Mouse (Mus musculus) kidney, postnatal 10 days (tissue): Measurements from ENCODE around the gene Prickle2.

Experiments used
- DNase-seq: peaks from one replicate; pipeline ENCODE4 v3.0.0; 2021; ENCODE audit warnings: mixed read lengths

The Prickle2 gene

GRCm38 (mm10) chr6:92509712-92510111 is 196.2 kb downstream of the Prickle2 start:
- no peak for DNase-seq

- no peak for DNase-seq
These were observed 199.7 kb downstream of the Prickle2 start for GRCm38 (mm10) chr6:92506276-92506675.

DNA sequence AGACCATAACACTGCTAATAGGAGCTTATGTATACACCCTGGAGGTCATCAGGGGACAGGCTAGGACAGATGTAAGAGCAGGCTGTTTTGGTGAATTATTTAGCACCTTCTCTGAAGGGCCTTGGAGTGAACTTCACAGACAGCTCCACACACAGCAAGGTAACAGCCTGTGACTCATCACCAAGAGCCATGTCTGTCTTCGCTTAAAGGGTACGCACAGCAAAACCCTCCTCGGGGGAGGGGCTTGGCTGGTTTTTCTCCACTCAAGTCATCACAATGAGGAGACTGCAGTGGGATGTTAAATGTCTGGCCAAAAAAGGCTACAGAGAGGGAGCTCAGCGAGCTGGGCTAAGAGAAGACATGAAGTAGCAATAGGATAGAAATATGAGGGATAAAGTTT is 206.5 kb downstream of the Prickle2 start:
- no peak for DNase-seq

DNA sequence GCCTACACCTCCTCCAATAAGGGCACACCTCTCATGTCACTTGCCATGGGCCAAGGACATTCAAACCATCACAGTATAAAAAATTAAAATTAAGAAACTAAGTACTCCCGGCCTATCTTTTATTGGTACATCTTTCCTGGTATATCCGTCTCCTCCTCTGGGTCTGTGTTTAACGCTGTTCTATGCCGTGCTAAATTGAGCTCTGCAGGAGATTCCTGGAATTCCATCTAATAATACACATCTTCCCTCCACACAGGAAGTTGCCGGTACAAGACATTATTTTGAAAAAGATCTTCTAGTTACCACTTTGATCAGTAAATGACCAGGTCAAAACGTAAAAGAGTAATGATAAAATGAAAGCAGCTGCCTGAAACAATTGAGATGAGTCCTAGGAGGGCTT is 207.4 kb downstream of the Prickle2 start:
- DNase-seq = no peak

GRCm38 (mm10) chr6:92497279-92497678 is 208.7 kb downstream of the Prickle2 start:
- no peak for DNase-seq

DNA sequence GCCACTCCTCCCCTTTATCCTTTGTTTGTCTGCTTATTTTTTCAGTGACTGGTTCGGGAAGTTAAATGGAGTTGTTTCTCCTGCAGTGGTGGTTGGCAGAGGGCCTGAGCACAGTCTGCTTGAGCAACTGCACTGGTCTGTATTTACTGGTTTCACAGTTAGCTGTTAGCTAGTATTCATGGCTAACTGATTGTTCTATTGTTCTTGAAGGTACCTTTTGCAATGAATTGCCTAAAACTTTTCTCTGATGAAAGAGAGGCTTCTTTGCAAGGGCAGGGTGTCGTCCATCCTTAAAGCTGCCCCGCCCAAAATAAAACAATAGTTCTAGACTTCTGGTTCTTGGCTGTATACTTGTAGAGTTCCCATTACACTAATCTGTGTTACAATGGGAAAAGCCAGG is 210.5 kb downstream of the Prickle2 start:
- no peak for DNase-seq

GRCm38 (mm10) chr6:92481690-92481956 is 224.3 kb downstream of the Prickle2 start:
- DNase-seq = no peak

DNA sequence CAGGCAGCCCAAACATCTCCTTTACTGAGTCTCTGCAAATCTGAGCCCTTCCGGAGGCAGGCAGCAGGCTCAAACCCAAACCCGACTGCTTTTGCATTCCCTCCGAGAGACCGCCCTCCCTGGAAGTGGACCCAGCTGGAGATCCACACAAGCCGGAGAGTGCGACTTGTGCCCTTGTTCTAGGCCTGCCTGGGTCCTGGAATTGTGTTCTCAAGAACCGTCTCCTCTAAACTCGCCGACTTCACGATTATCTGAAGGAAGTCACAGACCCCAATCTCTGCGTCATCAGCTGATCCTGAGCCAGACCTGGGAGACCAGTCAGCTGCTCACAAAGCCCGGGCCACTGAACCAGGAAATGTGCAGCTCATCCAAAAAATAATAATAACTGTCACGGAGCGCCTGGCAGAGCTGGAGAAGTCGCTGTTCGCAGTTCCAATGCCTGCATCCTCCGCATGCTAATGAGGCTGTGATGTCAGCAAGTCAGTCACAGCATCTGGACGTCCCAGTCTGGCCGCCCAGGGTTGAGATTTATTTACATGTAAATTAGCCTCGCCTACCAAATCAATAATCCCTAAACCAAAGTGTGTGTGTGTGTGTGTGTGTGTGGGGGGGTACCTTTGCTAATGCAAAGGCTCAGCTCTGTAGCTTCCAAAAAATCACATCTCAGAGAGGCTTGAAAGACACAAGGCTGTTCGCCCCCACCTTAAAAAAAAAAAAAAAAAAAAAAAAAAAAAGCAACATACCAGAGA is 224.8 kb downstream of the Prickle2 start:
- peak; percentile 91 for DNase-seq

DNA sequence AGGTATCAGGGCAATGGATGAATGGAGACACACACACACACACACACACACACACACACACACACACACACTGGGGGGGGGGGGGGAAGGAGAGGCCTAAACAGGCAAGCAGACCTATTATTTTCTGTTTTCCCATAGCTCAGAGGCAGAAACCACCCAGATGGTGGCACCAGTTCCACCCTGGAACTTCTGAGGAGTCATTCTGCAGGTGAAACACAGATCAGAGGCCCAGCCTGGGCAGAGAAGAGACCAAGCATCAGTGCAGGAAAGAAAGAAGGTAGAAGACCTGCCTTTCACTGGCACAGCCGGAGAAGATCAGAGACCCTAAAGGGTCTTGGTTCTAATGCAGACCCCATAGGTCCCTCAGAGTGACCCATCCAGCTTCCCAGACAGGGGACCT is 227.3 kb downstream of the Prickle2 start:
- no peak for DNase-seq

GRCm38 (mm10) chr6:92477621-92478020 is 228.3 kb downstream of the Prickle2 start:
- DNase-seq = no peak

- no peak for DNase-seq
These were observed 236.5 kb downstream of the Prickle2 start for GRCm38 (mm10) chr6:92469456-92469855.

DNA sequence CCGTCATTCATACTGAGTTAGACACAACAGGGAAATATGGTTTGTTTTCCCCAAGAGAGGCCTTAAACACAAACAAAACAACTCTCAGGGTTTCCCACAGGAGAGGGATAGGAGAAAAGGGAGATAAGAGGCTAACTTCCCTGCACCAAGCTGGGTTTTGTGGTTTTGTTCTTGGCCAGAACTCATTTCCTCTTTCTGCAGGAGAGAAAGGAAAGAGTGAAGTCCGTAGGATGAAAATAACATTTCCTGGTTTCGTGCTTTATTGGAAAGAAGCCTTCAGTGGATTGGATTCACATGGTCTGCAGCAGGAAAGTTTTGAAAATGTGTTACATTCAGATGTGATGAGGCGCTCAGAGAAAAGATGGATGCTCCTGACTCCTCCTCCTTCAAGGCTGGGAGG is 237.1 kb downstream of the Prickle2 start:
- no peak for DNase-seq

DNA sequence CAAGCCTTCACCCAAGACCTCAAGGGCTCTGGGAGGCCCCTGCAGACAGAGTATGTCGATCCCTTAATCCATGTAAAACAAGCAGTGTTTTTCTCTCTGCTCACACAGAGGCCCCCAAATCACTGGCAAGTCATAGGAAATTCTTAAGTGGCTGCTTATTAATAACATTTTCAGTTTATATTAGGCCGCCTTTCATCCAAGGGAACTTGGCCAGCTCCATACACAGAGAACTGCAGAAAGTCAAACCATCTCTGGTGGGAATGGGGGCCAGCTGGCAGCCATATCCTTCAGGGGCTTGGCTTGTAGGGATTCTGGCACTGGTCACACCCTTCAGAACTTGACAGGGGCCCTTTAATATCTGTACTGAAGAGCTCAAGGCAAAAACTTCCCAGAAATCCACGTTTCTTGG is 237.6 kb downstream of the Prickle2 start:
- peak; percentile 68 for DNase-seq

- DNase-seq = no peak
These were observed 238.6 kb downstream of the Prickle2 start for GRCm38 (mm10) chr6:92467343-92467742.

DNA sequence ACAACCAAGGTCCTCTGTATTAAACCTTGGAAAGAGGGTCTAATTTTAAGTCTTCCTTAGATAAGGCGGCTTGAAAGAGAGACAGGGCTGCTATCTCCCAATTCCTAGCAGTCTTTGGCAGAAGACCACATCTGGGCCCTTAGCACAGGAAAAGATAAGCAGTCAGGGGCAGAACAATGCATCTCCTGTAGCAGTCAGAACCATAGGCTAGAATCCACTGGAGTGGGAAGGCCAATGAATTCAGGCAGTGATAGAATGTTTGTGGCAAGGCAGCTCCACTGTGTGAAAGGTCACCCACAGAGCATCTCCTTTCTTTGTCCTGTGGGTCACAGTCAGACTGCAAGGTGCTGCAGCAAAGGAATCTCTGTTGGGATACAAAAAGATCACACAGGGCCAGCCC is 240.3 kb downstream of the Prickle2 start:
- peak; percentile 22 for DNase-seq

DNA sequence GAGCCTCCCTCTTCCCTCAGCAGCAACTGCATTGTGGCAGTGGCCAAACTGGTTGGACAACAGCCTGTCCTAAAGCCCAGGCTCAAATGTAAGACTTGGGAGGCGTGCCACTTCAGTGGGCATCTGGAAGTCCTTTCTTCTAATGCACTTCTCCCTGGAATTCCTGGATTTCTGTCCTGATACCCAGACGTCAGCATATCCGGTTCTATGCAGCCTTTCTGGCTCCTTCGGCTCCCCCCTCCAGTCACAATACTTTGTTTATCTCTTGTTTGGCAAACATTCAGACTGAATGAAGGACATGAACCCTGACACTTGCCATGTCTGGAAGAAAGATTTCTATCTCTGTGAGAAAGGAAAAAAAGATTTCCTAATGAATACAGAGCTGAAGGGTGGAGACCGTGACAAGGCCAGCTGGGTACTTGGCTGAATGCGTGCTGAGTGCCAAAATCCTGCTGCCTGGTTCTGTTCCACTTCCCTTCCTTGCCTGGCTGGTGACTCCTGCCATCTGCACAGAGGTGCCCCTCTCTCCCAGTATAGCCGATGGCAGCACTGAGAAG is 241.1 kb downstream of the Prickle2 start:
- DNase-seq = peak; percentile 54

- DNase-seq = peak; percentile 49
These were observed 242.2 kb downstream of the Prickle2 start for GRCm38 (mm10) chr6:92463768-92464167.

DNA sequence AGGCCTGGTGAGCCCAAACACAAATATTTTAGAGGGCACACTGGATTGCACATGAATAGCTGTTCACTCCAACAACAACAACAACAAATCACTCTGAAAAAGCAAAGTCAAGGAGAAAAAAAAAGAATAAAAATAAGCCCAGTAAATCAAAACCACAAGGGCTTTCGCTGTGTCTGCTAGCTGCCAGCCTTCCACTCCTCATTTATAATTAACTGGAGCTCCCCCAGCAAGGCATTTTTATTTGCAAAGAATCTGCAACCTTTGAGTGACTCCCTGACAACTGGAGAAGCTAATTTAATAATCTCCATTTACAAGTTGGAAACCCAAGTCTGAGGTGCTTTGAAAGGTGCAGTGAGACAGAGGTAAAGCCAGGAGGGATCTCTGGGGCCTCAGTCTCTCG is 245.2 kb downstream of the Prickle2 start:
- DNase-seq = no peak

DNA sequence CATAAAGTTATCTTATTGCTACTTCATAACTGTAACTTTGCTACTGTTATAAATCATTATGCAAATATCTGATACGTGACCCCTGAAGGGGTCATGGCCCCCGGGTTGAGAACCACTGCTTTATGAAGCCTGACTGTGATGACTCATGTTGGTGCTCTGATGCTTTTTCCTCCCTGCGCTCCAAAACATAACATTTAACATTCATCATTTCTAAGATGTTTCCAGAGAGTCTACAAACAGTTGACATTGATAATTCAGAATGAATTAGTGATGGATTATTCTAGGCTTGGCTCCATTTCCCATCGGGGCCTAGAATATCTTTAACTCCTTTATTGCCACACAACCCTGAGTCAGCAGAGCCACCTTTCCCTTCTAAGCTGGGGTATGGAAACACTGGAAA is 247.9 kb downstream of the Prickle2 start:
- peak; percentile 26 for DNase-seq

GRCm38 (mm10) chr6:92451421-92451820 is 254.5 kb downstream of the Prickle2 start:
- peak; percentile 24 for DNase-seq

- DNase-seq = no peak
These were observed 256.0 kb downstream of the Prickle2 start for GRCm38 (mm10) chr6:92449956-92450355.

DNA sequence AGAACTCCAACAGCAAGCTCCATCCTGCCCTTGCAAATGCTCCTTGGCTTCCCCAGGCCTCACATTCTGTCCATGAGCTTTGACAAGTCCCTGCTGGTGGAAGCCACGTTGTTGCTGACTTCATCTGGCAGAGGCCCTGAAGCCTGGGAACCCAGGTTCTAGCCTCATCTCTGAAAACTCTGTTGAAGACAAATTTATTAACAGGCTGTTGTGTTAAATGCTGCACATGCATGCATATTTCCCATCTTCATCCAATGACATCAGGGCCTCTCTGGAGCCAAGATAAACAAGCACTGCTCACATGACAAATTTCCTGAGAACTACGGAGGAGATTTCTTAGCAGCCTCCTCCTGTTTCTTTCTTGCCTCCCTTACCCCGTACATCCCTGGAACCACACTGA is 259.3 kb downstream of the Prickle2 start:
- DNase-seq = peak; percentile 72

- DNase-seq = peak; percentile 67
These were observed 264.8 kb downstream of the Prickle2 start for GRCm38 (mm10) chr6:92441205-92441604.

GRCm38 (mm10) chr6:92440251-92440650 is 265.7 kb downstream of the Prickle2 start:
- no peak for DNase-seq

DNA sequence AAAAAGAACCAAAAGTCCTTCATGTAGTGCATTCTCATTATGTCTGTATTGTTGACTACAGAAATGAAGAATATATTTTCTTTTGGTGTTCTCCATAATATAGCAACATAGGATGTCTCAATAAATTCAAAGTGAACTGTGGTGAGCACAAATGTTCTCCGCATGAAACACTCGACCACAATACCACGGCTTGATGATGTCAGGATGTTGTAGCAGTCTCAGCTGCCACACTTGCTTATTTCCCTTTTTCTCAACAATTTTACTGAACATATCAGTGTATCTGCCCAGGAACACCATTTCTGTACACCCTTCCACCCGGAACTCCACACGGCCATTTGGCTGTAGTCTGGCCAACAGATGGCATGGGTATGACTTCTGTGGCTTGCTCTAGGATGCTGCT is 273.8 kb downstream of the Prickle2 start:
- DNase-seq = no peak
